Mouse (Mus musculus): ENCODE results near the gene Pip4k2b. TPM values are rescaled to one million over a fixed set of nuclear protein-coding genes. Genes with fewer than 3 reads are reported as not detected.

The Pip4k2b gene
- polyA plus RNA-seq, 1 experiment = not detected

- Histone ChIP-seq H3K4me3 (ENCODE audit: insufficient read depth, low read depth, low read length) (no peak overlapping the region), H3K27ac (ENCODE audit: insufficient read depth, low read depth, low read length) (no peak overlapping the region), H3K4me1 (ENCODE audit: control insufficient read depth, insufficient read depth, low read length) (peaks cover 4% of the 10 kb centered on the region)
- TF ChIP-seq CTCF (IDR thresholded peaks at IDR 0.05; ENCODE audit: insufficient read depth, low read depth, low read length) (no peak), POLR2A (IDR thresholded peaks at IDR 0.05; ENCODE audit: insufficient read depth, low read depth, low read length) (no peak)
- WGBS = 71% methylated on average over 2 of the region's 2 CpGs
Observed at GRCm38 (mm10) chr11:97779968-97780701, 35.6 kb upstream of the Pip4k2b start.

GRCm38 (mm10) chr11:97778918-97779317, 34.4 kb upstream of the Pip4k2b start:
- Histone ChIP-seq H3K4me1 (ENCODE audit: control insufficient read depth, insufficient read depth, low read length) (peaks cover 4% of the 10 kb centered on the region), H3K27ac (ENCODE audit: insufficient read depth, low read depth, low read length) (no peak overlapping the region), H3K4me3 (ENCODE audit: insufficient read depth, low read depth, low read length) (no peak overlapping the region)
- TF ChIP-seq POLR2A (IDR thresholded peaks at IDR 0.05; ENCODE audit: insufficient read depth, low read depth, low read length) (no peak), CTCF (IDR thresholded peaks at IDR 0.05; ENCODE audit: insufficient read depth, low read depth, low read length) (no peak)
- 92% methylated on average over 1 of the region's 1 CpGs for WGBS

- peaks cover 4% of the 10 kb centered on the region for H3K4me1 ChIP-seq (ENCODE audit: control insufficient read depth, insufficient read depth, low read length)
- H3K27ac ChIP-seq (ENCODE audit: insufficient read depth, low read depth, low read length) = no peak overlapping the region
- 44% methylated on average over 2 of the region's 2 CpGs for WGBS
- no peak overlapping the region for H3K4me3 ChIP-seq (ENCODE audit: insufficient read depth, low read depth, low read length)
- TF ChIP-seq POLR2A (IDR thresholded peaks at IDR 0.05; ENCODE audit: insufficient read depth, low read depth, low read length) (no peak), CTCF (IDR thresholded peaks at IDR 0.05; ENCODE audit: insufficient read depth, low read depth, low read length) (no peak)
Observed at GRCm38 (mm10) chr11:97777129-97777529, 32.6 kb upstream of the Pip4k2b start.

- TF ChIP-seq CTCF (IDR thresholded peaks at IDR 0.05; ENCODE audit: insufficient read depth, low read depth, low read length) (no peak), POLR2A (IDR thresholded peaks at IDR 0.05; ENCODE audit: insufficient read depth, low read depth, low read length) (no peak)
- no peak overlapping the region for H3K4me3 ChIP-seq (ENCODE audit: insufficient read depth, low read depth, low read length)
- 59% methylated on average over 5 of the region's 5 CpGs for WGBS
- H3K27ac ChIP-seq (ENCODE audit: insufficient read depth, low read depth, low read length) = no peak overlapping the region
- H3K4me1 ChIP-seq (ENCODE audit: control insufficient read depth, insufficient read depth, low read length) = peaks cover 4% of the 10 kb centered on the region
Observed at GRCm38 (mm10) chr11:97776497-97777128, 32.1 kb upstream of the Pip4k2b start.

- Histone ChIP-seq H3K4me3 (ENCODE audit: insufficient read depth, low read depth, low read length) (no peak within 1 kb of the TSS), H3K4me1 (ENCODE audit: control insufficient read depth, insufficient read depth, low read length) (peaks cover 3% of the 10 kb centered on the region), H3K27ac (ENCODE audit: insufficient read depth, low read depth, low read length) (no peak within 1 kb of the TSS)
- TF ChIP-seq POLR2A (IDR thresholded peaks at IDR 0.05; ENCODE audit: insufficient read depth, low read depth, low read length) = no peak
- TF ChIP-seq CTCF (IDR thresholded peaks at IDR 0.05; ENCODE audit: insufficient read depth, low read depth, low read length) = no peak
- 45% methylated on average over 17 of the region's 17 CpGs for WGBS
Observed at GRCm38 (mm10) chr11:97775808-97776496, 31.4 kb upstream of the Pip4k2b start, which contains the start of gene 1700001P01Rik. 1700001P01Rik (minus strand) TSS chr11:97775918.

GRCm38 (mm10) chr11:97775186-97775585, 30.7 kb upstream of the Pip4k2b start:
- Histone ChIP-seq H3K27ac (ENCODE audit: insufficient read depth, low read depth, low read length) (no peak overlapping the region), H3K4me1 (ENCODE audit: control insufficient read depth, insufficient read depth, low read length) (no peaks in the 10 kb centered on the region), H3K4me3 (ENCODE audit: insufficient read depth, low read depth, low read length) (no peak overlapping the region)
- TF ChIP-seq POLR2A (IDR thresholded peaks at IDR 0.05; ENCODE audit: insufficient read depth, low read depth, low read length) = no peak
- TF ChIP-seq CTCF (IDR thresholded peaks at IDR 0.05; ENCODE audit: insufficient read depth, low read depth, low read length) = no peak
- WGBS = 71% methylated on average over 13 of the region's 13 CpGs

GRCm38 (mm10) chr11:97771410-97771809, 26.9 kb upstream of the Pip4k2b start:
- no peak overlapping the region for H3K4me3 ChIP-seq (ENCODE audit: insufficient read depth, low read depth, low read length)
- H3K4me1 ChIP-seq (ENCODE audit: control insufficient read depth, insufficient read depth, low read length) = no peaks in the 10 kb centered on the region
- WGBS = 82% methylated on average over 14 of the region's 14 CpGs
- H3K27ac ChIP-seq (ENCODE audit: insufficient read depth, low read depth, low read length) = no peak overlapping the region
- no peak for TF ChIP-seq CTCF (IDR thresholded peaks at IDR 0.05; ENCODE audit: insufficient read depth, low read depth, low read length)

GRCm38 (mm10) chr11:97769704-97770103, 25.2 kb upstream of the Pip4k2b start:
- WGBS = 40% methylated on average over 2 of the region's 2 CpGs
- TF ChIP-seq POLR2A (IDR thresholded peaks at IDR 0.05; ENCODE audit: insufficient read depth, low read depth, low read length) (no peak), CTCF (IDR thresholded peaks at IDR 0.05; ENCODE audit: insufficient read depth, low read depth, low read length) (no peak)

More at GRCm38 (mm10) chr11:97769704-97770103, 25.2 kb upstream of the Pip4k2b start:
- no peaks in the 10 kb centered on the region for H3K4me1 ChIP-seq (ENCODE audit: control insufficient read depth, insufficient read depth, low read length)
- no peak overlapping the region for H3K4me3 ChIP-seq (ENCODE audit: insufficient read depth, low read depth, low read length)
- H3K27ac ChIP-seq (ENCODE audit: insufficient read depth, low read depth, low read length) = no peak overlapping the region

Measured in olfactory bulb, adult 2 months (tissue).